Mouse (Mus musculus): ENCODE measurements at regions not wholly inside any gene's neighbourhood (a gene's known extent, or its start where the extent isn't known, plus 50 kb on each side); places are given as distances from the start of the nearest gene placed in this dataset.

DNA sequence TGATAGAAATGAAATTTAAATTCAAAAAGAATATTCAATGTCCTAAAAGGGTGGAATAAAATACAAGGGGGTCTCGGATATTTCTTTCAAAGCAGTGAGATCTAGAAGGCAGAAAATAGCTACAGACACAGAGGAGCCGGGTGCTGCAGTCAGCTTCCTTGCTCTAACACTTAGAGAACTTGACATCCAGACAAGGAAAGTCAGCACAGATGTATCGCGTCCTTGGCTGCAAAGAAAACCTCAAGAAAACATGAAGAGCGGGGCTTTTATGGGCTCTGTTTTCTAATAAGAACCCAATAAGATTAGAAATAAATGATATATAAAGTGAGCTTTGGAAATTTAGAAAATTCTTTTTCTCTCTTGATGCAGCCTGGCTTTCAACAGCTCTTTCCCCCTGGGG is 53.1 kb upstream of the Glis3 start:
- ATAC-seq (no peak), DNase-seq (no peak)
- Histone ChIP-seq H3K4me1 (ENCODE audit: insufficient read depth) (no peaks in the 10 kb centered on the region), H3K27me3 (ENCODE audit: insufficient read depth, low read length) (no peaks in the 10 kb centered on the region), H3K36me3 (replicated peaks; ENCODE audit: insufficient read depth, low read length) (no peaks in the 10 kb centered on the region), H3K4me2 (ENCODE audit: low read depth, low read length) (no peak overlapping the region), H3K9ac (replicated peaks) (no peak overlapping the region), H3K4me3 (ENCODE audit: low read depth, low read length) (no peak overlapping the region), H3K27ac (ENCODE audit: low read depth) (no peak overlapping the region), H3K9me3 (ENCODE audit: low read length) (no peaks in the 10 kb centered on the region)
- WGBS (ENCODE audit: insufficient replicate concordance) = 77% methylated on average over 5 of the region's 5 CpGs
- TF ChIP-seq EP300 (IDR thresholded peaks at IDR 0.05; ENCODE audit: low read depth) = no peak
- TF ChIP-seq CTCF (IDR thresholded peaks at IDR 0.05; ENCODE audit: low read depth) = no peak

DNA sequence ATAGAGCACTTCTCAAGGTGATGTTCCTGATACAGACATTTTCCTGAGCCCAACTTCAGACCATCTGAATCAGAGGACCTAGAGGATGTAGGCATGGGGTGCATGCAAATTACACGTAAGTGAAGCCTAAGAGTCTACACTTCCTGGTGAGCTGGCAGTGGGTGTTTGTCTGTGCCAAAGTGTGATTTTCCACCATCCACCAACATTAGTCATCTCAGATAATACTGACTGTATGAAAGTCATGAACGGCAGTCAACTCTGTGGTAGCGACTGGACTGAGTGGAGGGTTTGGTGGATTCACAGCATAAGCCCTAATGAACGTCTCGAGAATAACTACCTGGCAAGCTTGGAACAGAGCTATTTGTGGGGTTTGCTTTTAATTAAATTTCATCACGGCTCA is 53.9 kb upstream of the Glis3 start:
- H3K4me2 ChIP-seq (ENCODE audit: low read depth, low read length) = no peak overlapping the region

DNA sequence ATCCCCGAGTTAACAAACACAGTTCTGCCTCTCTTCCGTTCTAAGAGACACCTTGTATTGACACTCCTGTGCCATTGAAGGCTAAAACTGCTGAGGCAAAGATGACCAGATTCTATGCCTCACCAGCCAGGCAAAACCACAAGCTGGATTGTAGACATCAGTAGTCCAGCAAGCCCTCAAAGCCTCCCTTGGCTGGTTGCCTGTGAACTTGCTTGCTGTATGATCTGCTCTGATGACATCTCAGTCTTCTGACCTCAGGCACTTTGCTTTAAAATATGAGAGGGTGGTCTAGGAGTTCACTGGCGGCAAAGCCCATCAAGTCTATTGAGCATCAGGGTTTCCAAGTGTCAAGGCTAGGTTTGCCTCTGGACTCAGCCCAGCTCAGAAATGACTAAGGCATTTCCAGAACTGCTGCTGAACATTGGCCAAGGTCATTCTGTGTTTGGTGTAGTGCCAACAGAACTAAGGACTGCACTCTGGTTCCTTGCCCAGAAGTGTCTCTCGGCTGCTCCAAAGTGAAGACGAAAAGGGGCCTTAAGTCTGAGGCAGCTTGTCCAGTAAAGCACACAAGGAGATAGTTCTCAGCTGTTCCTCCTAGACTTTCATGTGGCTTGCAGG is 63.4 kb upstream of the Glis3 start:
- TF ChIP-seq EP300 (IDR thresholded peaks at IDR 0.05; ENCODE audit: low read depth) = no peak
- no peak for TF ChIP-seq CTCF (IDR thresholded peaks at IDR 0.05; ENCODE audit: low read depth)
- ATAC-seq (no peak), DNase-seq (no peak)
- no peaks in the 10 kb centered on the region for H3K9me3 ChIP-seq (ENCODE audit: low read length)
- no peaks in the 10 kb centered on the region for H3K36me3 ChIP-seq (replicated peaks; ENCODE audit: insufficient read depth, low read length)
- no peaks in the 10 kb centered on the region for H3K4me1 ChIP-seq (ENCODE audit: insufficient read depth)
- no peak overlapping the region for H3K27ac ChIP-seq (ENCODE audit: low read depth)
- no peak overlapping the region for H3K4me2 ChIP-seq (ENCODE audit: low read depth, low read length)
- no peaks in the 10 kb centered on the region for H3K27me3 ChIP-seq (ENCODE audit: insufficient read depth, low read length)
- H3K4me3 ChIP-seq (ENCODE audit: low read depth, low read length) = no peak overlapping the region
- 71% methylated on average over 5 of the region's 5 CpGs for WGBS (ENCODE audit: insufficient replicate concordance)
- no peak overlapping the region for H3K9ac ChIP-seq (replicated peaks)

More for the DNA sequence above, 53.9 kb upstream of the Glis3 start:
- no peak for DNase-seq
- Histone ChIP-seq H3K36me3 (replicated peaks; ENCODE audit: insufficient read depth, low read length) (no peaks in the 10 kb centered on the region), H3K9me3 (ENCODE audit: low read length) (no peaks in the 10 kb centered on the region), H3K4me1 (ENCODE audit: insufficient read depth) (no peaks in the 10 kb centered on the region), H3K27me3 (ENCODE audit: insufficient read depth, low read length) (no peaks in the 10 kb centered on the region), H3K4me3 (ENCODE audit: low read depth, low read length) (no peak overlapping the region), H3K9ac (replicated peaks) (no peak overlapping the region), H3K27ac (ENCODE audit: low read depth) (no peak overlapping the region)
- no peak for ATAC-seq
- WGBS (ENCODE audit: insufficient replicate concordance) = 77% methylated on average over 6 of the region's 6 CpGs
- no peak for TF ChIP-seq CTCF (IDR thresholded peaks at IDR 0.05; ENCODE audit: low read depth)
- TF ChIP-seq EP300 (IDR thresholded peaks at IDR 0.05; ENCODE audit: low read depth) = no peak

DNA sequence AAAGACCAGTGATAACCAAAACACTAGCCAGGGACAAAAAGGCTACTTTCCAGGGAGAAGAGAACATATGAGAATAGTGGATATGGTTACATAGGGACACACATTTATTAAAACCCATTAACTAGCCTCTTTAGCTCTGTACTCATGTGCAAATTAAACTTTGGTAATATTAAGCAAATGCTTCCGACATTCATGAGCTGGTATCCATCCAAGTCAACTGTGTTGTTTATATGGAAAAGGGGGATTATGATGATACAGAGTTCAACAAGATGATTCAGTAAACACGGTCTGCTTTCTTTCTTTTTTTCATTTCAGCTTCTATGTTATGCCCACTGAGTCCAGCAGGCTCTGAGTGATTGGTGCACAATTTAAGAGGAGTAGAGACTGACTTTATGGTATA is 65.2 kb upstream of the Glis3 start:
- Histone ChIP-seq H3K9ac (replicated peaks) (no peak overlapping the region), H3K36me3 (replicated peaks; ENCODE audit: insufficient read depth, low read length) (no peaks in the 10 kb centered on the region), H3K27me3 (ENCODE audit: insufficient read depth, low read length) (no peaks in the 10 kb centered on the region), H3K27ac (ENCODE audit: low read depth) (no peak overlapping the region), H3K4me2 (ENCODE audit: low read depth, low read length) (no peak overlapping the region), H3K9me3 (ENCODE audit: low read length) (no peaks in the 10 kb centered on the region), H3K4me1 (ENCODE audit: insufficient read depth) (no peaks in the 10 kb centered on the region), H3K4me3 (ENCODE audit: low read depth, low read length) (no peak overlapping the region)
- TF ChIP-seq EP300 (IDR thresholded peaks at IDR 0.05; ENCODE audit: low read depth) (no peak), CTCF (IDR thresholded peaks at IDR 0.05; ENCODE audit: low read depth) (no peak)
- 85% methylated on average over 2 of the region's 2 CpGs for WGBS (ENCODE audit: insufficient replicate concordance)
- ATAC-seq = no peak
- no peak for DNase-seq

DNA sequence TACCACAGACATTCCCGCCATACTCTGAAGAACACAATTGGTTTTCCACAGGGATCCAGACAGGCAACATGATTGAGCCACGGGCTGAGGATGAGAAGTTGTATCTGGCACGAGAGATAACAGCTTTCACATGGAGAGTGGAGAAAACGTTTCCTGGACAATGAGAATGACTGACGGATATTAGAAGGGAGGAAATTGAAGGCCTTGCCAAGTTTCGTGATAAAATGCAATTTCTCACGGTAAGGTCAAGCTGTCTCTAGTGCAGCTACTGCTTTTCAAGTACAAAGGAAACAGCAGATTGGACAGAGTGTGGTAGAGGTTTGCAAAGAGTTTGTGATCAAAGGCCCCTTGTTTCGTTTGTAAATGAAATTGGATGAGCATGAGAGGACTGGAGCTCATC is 65.7 kb upstream of the Glis3 start:
- TF ChIP-seq EP300 (IDR thresholded peaks at IDR 0.05; ENCODE audit: low read depth) (no peak), CTCF (IDR thresholded peaks at IDR 0.05; ENCODE audit: low read depth) (no peak)
- H3K36me3 ChIP-seq (replicated peaks; ENCODE audit: insufficient read depth, low read length) = no peaks in the 10 kb centered on the region
- ATAC-seq = no peak

DNA sequence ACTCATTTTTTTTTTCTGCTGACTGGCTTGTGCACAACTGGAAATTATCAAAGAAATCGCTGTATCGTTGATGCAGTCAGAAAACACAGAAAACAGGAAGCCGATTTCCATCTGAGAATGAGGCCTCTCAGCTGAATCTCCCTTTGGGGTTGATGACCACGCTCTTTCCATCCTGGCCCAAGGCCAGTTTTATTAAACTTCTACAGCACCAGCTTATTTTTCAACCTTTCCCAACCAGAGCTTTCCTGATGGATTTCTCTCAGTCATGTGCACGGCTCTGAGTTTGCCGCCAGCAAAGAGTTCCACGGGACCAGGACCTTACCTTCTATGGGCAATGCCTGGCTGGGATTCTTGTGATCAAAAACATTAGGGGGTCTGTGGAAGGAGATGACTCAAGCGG is 71.2 kb upstream of the Glis3 start:
- H3K9ac ChIP-seq (replicated peaks) = no peak overlapping the region
- H3K9me3 ChIP-seq (ENCODE audit: low read length) = no peaks in the 10 kb centered on the region
- no peak overlapping the region for H3K4me3 ChIP-seq (ENCODE audit: low read depth, low read length)
- no peaks in the 10 kb centered on the region for H3K4me1 ChIP-seq (ENCODE audit: insufficient read depth)
- ATAC-seq = no peak
- H3K27ac ChIP-seq (ENCODE audit: low read depth) = no peak overlapping the region
- no peaks in the 10 kb centered on the region for H3K27me3 ChIP-seq (ENCODE audit: insufficient read depth, low read length)
- no peak for TF ChIP-seq EP300 (IDR thresholded peaks at IDR 0.05; ENCODE audit: low read depth)
- no peak for TF ChIP-seq CTCF (IDR thresholded peaks at IDR 0.05; ENCODE audit: low read depth)
- WGBS (ENCODE audit: insufficient replicate concordance) = 76% methylated on average over 8 of the region's 8 CpGs
- H3K4me2 ChIP-seq (ENCODE audit: low read depth, low read length) = no peak overlapping the region
- no peaks in the 10 kb centered on the region for H3K36me3 ChIP-seq (replicated peaks; ENCODE audit: insufficient read depth, low read length)
- DNase-seq = no peak

More for the DNA sequence above, 65.7 kb upstream of the Glis3 start:
- Histone ChIP-seq H3K27ac (ENCODE audit: low read depth) (no peak overlapping the region), H3K9ac (replicated peaks) (no peak overlapping the region), H3K4me1 (ENCODE audit: insufficient read depth) (no peaks in the 10 kb centered on the region), H3K9me3 (ENCODE audit: low read length) (no peaks in the 10 kb centered on the region), H3K4me2 (ENCODE audit: low read depth, low read length) (no peak overlapping the region), H3K4me3 (ENCODE audit: low read depth, low read length) (no peak overlapping the region), H3K27me3 (ENCODE audit: insufficient read depth, low read length) (no peaks in the 10 kb centered on the region)
- DNase-seq = no peak
- 43% methylated on average over 8 of the region's 8 CpGs for WGBS (ENCODE audit: insufficient replicate concordance)

DNA sequence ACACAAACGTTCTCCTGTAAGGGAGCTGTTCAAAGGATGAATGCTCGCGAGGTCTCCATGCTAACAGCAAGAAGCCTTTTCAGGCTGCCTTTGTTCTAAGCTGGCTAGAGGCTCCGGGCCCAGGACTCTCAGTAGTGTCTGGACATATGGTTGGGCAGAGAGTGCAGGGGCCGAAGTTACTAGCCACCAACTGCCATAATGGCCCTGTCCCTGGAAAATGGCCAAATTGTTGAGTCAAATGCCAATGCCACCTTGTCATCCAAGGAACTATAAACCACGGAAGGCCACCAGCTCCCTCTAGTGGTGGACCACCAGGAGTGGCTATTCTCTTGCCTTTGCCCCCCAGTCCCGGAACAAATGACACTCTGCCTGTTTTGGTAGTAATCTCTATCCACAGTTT is 76.0 kb upstream of the Slc1a1 start:
- H3K4me1 ChIP-seq (ENCODE audit: insufficient read depth) = no peaks in the 10 kb centered on the region
- H3K4me2 ChIP-seq (ENCODE audit: low read depth, low read length) = no peak overlapping the region
- ATAC-seq (no peak), DNase-seq (peak; percentile 59)
- WGBS (ENCODE audit: insufficient replicate concordance) = 47% methylated on average over 7 of the region's 7 CpGs
- H3K27ac ChIP-seq (ENCODE audit: low read depth) = no peak overlapping the region
- TF ChIP-seq EP300 (IDR thresholded peaks at IDR 0.05; ENCODE audit: low read depth) (no peak), CTCF (IDR thresholded peaks at IDR 0.05; ENCODE audit: low read depth) (peak; percentile 82)
- no peak overlapping the region for H3K4me3 ChIP-seq (ENCODE audit: low read depth, low read length)
- H3K9me3 ChIP-seq (ENCODE audit: low read length) = no peaks in the 10 kb centered on the region
- no peaks in the 10 kb centered on the region for H3K36me3 ChIP-seq (replicated peaks; ENCODE audit: insufficient read depth, low read length)
- 0 out of 2 replicates have a peak, but pooled peaks cover 2% of the 10 kb centered on the region for H3K27me3 ChIP-seq (ENCODE audit: insufficient read depth, low read length)
- H3K9ac ChIP-seq (replicated peaks) = no peak overlapping the region
